Mouse (Mus musculus) limb, embryonic 12.5 days (tissue): ENCODE measurements around the gene Fgd3. TPM values are rescaled to one million over a fixed set of nuclear protein-coding genes. Genes with fewer than 3 reads are reported as not detected.

Experiments
- ATAC-seq: fragments of 200-750 bp; cut with Nextera tagmentation; 2 replicates; pipeline ENCODE4 v1.8.0; 2017; ENCODE audit warnings: low read depth, moderate TSS enrichment; ENCODE audit not compliant: insufficient number of reproducible peaks, insufficient read depth, low FRiP score, low TSS enrichment
- H3K27ac ChIP-seq: fragments of 300-500 bp; sonication (generic); 2 replicates; pipeline ENCODE4 v1.5.1; 2016; ENCODE audit warnings: mild to moderate bottlenecking, moderate library complexity
- H3K27me3 ChIP-seq: fragments of 300-500 bp; sonication (generic); 2 replicates; pipeline ENCODE4 v1.6.1; 2016; ENCODE audit warnings: mild to moderate bottlenecking, moderate library complexity
- H3K36me3 ChIP-seq: fragments of 300-500 bp; sonication (generic); 2 replicates; pipeline ENCODE4 v1.6.1; 2016; ENCODE audit warnings: mild to moderate bottlenecking, moderate library complexity
- H3K4me1 ChIP-seq: fragments of 300-500 bp; sonication (generic); replicated peaks from 2 replicates; pipeline ENCODE4 v1.6.1; 2016
- H3K4me2 ChIP-seq: fragments of 300-500 bp; sonication (generic); 2 replicates; pipeline ENCODE4 v1.6.1; 2016; ENCODE audit warnings: mild to moderate bottlenecking, moderate library complexity
- H3K4me3 ChIP-seq: fragments of 300-500 bp; sonication (generic); replicated peaks from 2 replicates; pipeline ENCODE4 v1.5.1; 2016; ENCODE audit warnings: mild to moderate bottlenecking
- H3K9ac ChIP-seq: fragments of 300-500 bp; sonication (generic); replicated peaks from 2 replicates; pipeline ENCODE4 v1.6.1; 2016; ENCODE audit warnings: mild to moderate bottlenecking, moderate library complexity
- H3K9me3 ChIP-seq: fragments of 300-500 bp; sonication (generic); 2 replicates; pipeline ENCODE4 v1.6.1; 2016; ENCODE audit warnings: mild to moderate bottlenecking, moderate library complexity
- WGBS: fragments of 180-500 bp; shearing (Covaris S2); methylation state at CpG from one replicate; pipeline ENCODE4 v1.1.7; 2016; 5-methylcytosine and 5-hydroxymethylcytosine counted together
- polyA plus RNA-seq: library from polyadenylated mRNA; unstranded; fragments of >200 nt; fragmentation: Nextera tagmentation; extraction: Ambion mirVana; gene quantifications from 2 replicates; pipeline ENCODE4 v1.2.1, GENCODE M21; 2016

Gene Fgd3
- polyA plus RNA-seq, 1 experiment from 2014 or later: 0.66 TPM

DNA sequence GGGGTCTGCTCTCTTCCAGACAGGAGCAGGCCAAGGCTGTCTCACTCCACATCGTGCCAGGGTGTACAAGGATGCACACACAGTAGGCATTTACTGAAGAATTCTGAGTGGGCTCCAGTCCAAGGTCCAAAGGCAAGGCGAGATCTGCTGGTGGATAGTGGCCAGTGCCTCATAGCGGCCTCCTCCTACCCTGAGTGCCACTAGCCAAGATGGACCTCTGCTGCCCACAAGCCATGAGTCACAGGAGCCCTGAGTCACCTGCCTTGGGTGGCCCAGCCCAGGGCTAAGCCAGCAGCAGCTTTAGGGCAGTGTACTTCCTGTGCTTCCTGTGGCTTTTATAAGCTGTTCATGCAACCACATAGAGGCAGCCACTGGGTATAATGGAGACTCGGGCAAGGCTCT is 106.6 kb downstream of the Fgd3 start:
- ATAC-seq: no peak
- Histone ChIP-seq H3K4me1 (peaks cover 44% of the 10 kb centered on the region), H3K4me3 (no peak overlapping the region), H3K36me3 (no peaks in the 10 kb centered on the region), H3K27me3 (no peaks in the 10 kb centered on the region), H3K27ac (no peak overlapping the region), H3K9ac (0 out of 2 replicates have a peak overlapping the region, but pooled peaks have one; percentile 27), H3K9me3 (no peaks in the 10 kb centered on the region), H3K4me2 (no peak overlapping the region)
- WGBS: 73% methylated on average over 4 of the region's 4 CpGs

DNA sequence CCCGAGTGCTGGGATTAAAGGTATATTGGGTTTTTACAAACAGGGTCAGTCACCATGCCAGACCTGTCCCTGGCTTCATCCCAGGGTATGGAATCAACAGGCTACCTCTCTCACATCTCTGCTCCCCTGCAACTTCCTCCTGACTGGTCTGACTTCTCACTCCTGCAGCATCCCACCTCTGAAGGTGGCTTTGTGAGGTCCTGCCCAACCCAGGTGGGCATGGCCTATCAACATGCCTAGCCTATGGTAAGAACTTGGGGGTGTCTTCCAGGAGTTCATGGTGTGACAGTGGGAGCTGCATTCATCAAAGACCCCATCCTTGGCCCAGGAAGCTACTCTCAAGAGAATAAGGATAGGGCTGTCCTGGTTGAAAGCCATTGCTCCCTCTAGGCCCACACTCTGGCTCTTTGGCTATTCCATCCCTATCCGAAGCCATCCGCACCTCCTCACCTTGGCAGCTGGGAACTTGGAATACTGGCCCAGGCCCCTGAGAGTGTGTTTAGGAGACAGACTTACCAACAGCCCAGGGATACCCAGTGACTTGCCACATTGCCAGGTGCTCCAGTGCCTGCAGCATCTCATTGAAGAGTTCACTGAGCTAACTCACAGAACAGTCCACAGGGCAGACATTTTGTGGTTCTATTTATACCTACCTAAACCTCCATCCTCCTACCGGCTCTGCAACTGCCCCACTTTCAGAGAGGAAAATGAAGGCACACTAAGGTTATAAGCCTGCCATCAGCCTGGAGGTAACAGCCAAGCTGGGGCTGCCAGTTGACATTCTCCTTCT is 107.2 kb downstream of the Fgd3 start:
- 83% methylated on average over 4 of the region's 4 CpGs for WGBS
- H3K4me1 ChIP-seq: peaks cover 44% of the 10 kb centered on the region

More for the DNA sequence above, 107.2 kb downstream of the Fgd3 start:
- Histone ChIP-seq H3K4me2 (no peak overlapping the region), H3K36me3 (no peaks in the 10 kb centered on the region), H3K9ac (no peak overlapping the region), H3K9me3 (no peaks in the 10 kb centered on the region), H3K4me3 (no peak overlapping the region), H3K27me3 (no peaks in the 10 kb centered on the region), H3K27ac (no peak overlapping the region)
- ATAC-seq: no peak

Other genes with a start within 250 kb of the Fgd3 start
- gene Wnk2, start 172.3 kb downstream of the Fgd3 start, polyA plus RNA-seq: 1.3 and 1.6 TPM in 2 replicates
- 31.4 and 35.3 TPM in 2 replicates for gene Ninj1, start 132.8 kb downstream of the Fgd3 start, polyA plus RNA-seq
- 43.5 and 45.2 TPM in 2 replicates for gene Card19, start 104.3 kb downstream of the Fgd3 start, polyA plus RNA-seq
- gene Susd3, start 71.6 kb downstream of the Fgd3 start, polyA plus RNA-seq: 0.95 and 1.0 TPM in 2 replicates
- gene Bicd2, start 21.3 kb upstream of the Fgd3 start, polyA plus RNA-seq: 34.7 and 37.6 TPM in 2 replicates
- 14.7 and 16.4 TPM in 2 replicates for gene Ippk, start 100.9 kb upstream of the Fgd3 start, polyA plus RNA-seq
- 1.1 and 1.6 TPM in 2 replicates for gene Tes3-ps, start 173.0 kb upstream of the Fgd3 start, polyA plus RNA-seq
- gene Ecm2, start 184.5 kb upstream of the Fgd3 start, polyA plus RNA-seq: 0.51 and 0.55 TPM in 2 replicates
- gene Aspn, start 224.1 kb upstream of the Fgd3 start, polyA plus RNA-seq: 2.9 and 4.4 TPM in 2 replicates